Mouse (Mus musculus) heart, adult 18-20 months (tissue): ENCODE results near the gene Suz12. TPM values are rescaled to one million over a fixed set of nuclear protein-coding genes. Genes with fewer than 3 reads are reported as not detected.
A peak's percentile ranks its signal among the peaks of the same experiment; 100 is the strongest.
"Not testable (repeated sequence)": the region's sequence is repeated elsewhere in the genome, so short reads cannot be mapped to it uniquely, and the experiment has no call there.

Experiments
- DNase-seq, 2 experiments: peaks; one replicate each; pipeline ENCODE4 v3.0.0; 2021 to 2022; ENCODE audit warnings: mixed read lengths in 1 of 2
- total RNA-seq, 2 experiments: library from RNA; stranded (reverse); gene quantifications; 2 replicates each; pipeline ENCODE4 v1.2.3; 2021

Suz12 gene
- total RNA-seq, 2 experiments from 2014 or later = 28.2 to 28.8 TPM

DNA sequence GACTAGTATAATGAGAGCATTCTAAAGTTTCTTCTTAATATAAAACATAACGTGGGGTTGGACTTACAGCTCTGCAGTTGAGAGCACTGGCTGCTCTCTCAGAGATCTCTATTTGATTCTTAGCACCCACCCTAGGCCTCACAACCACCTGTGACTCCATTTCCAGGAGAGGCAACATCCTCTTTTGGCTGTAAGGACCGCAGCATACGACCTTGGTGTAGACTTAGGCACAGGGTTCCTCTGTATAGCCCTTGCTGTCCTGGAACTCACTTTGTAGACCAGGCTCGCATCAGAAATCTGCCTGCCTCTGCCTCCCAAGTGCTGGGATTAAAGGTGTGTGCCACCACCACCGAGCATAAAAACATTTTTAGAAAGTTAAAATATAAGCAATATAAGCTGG is 1.3 kb upstream of the Suz12 start:
- DNase-seq = no peak

DNA sequence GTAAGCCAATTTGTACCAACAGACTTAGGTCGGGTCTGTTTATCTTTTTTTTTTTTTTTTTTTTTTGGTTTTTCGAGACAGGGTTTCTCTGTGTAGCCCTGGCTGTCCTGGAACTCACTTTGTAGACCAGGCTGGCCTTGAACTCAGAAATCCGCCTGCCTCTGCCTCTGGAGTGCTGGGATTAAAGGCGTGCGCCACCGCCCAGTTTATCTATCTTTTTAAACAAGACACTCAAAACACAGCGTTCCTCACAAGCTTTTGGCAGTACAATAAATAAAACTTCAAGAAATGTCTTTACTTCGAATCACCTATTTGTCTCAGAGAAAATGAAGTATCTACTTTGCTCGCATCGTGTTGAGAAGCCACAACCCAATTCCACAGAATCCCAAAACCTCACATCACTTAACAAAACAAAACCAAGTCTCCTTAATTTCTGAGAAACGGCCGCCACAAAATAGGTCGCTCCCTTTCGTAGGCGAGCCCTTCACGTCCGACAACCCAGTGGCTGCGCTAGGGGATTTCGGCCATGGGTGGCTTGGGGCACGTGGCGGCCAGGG is 793 bp upstream of the Suz12 start:
- no peak for DNase-seq

DNA sequence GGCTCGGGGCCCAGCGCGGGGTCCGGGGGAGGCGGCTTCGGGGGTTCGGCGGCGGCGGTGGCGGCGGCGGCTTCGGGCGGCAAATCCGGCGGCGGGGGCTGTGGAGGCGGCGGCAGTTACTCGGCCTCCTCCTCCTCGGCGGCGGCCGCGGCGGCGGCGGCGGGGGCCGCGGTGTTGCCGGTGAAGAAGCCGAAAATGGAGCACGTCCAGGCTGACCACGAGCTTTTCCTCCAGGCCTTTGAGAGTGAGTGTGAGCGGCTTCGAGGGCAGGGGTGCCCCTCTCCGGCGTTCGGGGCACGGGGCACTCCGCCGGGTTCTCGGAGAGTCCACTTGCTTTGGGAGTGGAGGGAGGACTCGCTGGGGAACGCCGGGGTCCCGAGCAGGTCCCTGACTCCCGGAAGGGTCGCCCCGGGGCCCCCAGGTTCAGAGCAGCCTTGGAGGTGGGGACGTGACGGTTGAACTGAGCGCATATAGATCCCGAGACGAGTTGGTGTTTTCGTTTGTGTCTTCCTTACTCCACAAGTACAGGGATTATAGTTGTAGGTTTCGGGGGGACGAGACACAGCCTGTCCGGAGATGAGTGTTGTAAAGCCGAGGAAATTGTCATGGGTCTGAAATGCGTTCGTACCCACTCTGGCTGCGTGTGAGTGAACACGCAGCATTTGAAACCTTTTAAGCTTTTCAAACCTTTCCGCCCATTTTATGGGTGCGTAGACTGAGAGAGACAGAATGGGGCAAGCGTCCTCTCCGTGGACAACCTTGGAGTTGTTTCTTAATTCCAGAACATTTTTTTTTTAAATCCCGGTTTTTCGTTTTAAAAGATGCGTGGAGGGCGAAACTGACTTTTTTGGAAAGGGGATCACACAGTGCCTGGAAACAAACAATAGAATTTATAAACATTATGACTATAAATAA is 707 bp downstream of the Suz12 start:
- peak in 1 of 2 experiments; percentile 65 for DNase-seq

DNA sequence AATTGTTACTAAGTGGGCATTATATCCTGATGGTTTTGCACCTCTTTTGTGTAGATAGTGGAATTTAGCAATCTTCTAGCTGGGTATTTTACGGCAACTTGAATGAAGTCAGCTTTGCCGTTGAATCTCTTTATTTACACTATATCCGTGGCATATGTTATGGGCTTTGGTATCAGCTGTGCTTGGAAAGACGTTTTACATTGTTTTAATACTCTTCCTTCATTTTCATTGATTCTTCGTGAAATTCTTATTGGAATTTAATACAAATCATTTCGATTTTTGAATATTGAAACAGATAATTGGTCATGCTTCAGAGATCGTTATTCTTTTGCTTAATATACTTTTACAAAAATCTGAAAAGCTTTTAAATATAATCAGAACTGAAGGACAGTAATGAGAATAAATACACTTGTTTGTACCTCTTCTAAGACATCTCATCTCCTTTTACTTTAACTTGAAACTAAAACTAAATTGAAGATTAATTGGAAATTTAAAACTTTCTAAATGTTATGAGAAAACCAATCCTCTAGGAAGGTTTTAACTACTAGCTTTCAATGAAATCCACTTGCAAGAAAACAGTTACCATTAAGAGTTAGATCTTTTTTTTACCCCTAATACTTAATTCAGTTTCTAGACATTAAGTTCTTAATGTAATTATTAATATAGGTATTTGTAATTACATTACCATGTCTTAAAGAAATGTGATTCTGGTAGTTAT is 1.5 kb downstream of the Suz12 start:
- DNase-seq = no peak

- DNase-seq = not testable (repeated sequence)
Measured at GRCm38 (mm10) chr11:80016533-80016932, 23.6 kb downstream of the Suz12 start.

GRCm38 (mm10) chr11:80019792-80020191 is 26.9 kb downstream of the Suz12 start:
- DNase-seq = no peak

DNA sequence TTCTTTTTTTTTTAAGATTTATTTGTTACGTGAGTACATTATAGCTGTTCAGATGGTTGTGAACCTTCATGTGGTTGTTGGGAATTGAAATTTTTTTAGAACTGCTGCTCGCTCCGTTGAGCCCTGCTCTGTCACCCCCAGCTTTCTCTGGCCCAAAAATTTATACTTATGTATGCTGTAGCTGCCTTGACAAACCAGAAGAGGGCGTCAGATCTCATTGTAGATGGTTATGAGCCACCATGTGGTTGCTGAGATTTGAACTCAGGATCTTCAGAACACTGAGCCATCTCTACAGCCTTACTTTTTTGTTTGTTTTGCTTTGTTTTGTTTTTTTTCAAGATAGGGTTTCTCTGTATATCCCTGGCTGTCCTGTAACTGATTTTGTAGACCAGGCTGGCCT is 28.4 kb downstream of the Suz12 start:
- no peak for DNase-seq

- DNase-seq = no peak
Measured at GRCm38 (mm10) chr11:80037495-80037894, 44.6 kb downstream of the Suz12 start.

GRCm38 (mm10) chr11:80042615-80043418 is 49.9 kb downstream of the Suz12 start:
- DNase-seq = peak; percentile 42 to 68

- no peak for DNase-seq
Measured at GRCm38 (mm10) chr11:80043419-80043817, 50.5 kb downstream of the Suz12 start.

DNA sequence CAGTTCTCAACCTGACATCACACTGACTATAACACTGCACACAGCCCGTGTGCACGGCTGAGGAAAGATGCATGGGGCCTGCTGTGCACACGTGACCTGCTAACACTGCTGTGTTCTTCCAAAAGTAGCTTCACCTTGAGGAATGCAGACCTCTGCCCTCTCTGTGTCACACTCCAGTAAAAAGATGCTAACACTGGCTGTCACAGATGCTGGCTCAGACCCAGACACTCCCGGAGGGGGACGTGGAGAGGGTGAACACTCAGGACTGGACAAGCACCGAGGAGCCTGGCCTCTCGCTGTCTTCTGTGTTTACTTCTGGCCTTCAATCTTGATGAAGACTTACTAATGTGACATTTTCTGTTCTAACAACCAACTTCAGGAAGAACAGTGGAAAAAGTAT is 54.0 kb downstream of the Suz12 start:
- no peak for DNase-seq

DNA sequence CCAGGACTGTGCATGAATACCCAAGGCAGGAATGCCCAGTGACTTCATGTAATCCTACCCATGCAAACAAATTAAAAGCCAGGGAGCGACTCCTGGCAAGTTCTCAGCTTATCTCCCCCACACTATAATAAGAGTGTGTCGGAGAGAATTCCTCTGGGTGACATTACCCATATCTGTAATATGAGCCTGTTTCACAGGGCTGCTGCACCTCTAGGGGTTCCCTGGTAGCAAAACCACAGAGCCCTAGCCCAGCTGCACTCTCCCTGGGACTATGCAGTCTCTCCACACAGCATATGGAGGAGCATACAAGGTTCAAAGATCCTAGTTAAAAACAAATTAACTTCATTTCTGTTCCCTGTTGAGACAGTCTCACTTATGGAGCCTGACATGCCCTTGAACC is 57.2 kb downstream of the Suz12 start:
- DNase-seq = peak; percentile 17 to 46

DNA sequence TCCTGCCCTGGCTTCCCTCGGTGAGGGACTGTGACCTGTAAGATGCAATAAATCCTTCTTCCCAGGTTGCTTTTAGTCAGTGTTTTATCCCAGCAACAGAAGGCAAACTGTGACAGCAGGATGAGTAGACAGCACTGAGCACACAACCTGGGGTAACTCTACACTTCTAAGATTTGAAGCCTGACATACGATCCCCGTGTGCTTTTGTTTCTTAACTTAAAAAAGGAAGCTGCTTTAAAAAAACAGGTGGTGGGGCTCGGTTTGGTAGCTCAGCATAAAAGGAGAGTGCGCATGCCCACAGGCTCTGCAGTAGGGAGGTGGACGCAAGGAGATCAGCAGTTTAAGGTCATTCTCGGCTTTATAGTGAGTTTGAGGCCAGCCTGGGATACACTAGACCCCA is 59.5 kb downstream of the Suz12 start:
- no peak for DNase-seq

DNA sequence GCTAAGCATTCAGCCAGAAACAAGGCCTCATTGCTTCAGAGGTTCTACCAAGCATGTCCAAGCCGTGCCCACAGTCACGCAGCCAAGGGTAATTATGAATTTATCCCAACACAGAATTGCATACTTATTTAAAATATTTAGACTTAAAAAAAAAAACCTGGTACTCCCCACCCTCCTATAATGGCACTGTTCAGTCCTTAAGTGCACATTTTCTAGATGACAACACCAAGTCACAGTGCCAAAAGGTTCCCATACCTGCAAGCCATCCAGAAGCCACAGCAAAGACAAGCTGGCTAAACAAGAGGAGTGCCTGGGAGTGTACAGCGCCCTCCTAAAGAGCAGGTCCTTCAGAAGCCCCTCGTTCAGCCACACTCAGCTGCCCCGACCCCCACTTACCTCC is 60.3 kb downstream of the Suz12 start:
- DNase-seq = no peak

DNA sequence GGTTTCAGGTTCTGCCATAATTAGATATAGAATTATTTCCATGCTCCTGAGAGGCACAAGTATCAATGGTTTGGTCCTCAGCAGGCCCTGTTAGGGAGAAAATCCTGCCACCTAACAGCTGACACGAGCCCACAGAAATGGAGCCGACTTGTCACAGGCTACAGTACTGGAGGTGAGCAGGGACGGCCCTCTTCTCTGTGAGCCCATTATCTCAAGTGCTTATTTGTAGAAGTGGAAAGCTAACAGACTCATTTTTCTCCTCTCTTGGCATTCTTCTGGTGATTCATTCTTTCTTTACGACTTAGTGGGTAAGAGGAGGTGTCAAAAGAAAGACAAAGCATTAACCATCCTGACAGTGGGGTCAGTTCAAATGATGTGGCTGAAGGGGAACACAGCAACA is 61.8 kb downstream of the Suz12 start:
- no peak for DNase-seq

DNA sequence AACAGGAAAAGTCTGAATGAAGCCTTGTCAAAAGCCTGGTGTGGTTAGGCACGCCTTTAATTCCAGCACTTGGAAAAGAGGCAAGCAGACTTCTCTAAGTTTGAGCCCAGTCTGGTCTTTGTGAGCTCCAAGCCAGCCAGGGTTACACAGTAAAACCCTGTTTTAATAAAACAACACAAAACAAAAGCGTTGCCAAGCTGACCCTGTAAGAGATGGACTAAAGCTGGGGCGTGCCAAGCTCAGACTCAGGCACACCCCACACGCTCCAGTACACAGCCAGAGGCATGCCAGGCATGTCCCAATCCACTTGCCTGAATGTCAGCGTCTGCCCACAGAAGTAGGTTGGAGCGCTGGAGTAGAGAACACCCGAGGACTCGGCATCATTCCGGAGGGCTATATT is 63.2 kb downstream of the Suz12 start:
- peak in 1 of 2 experiments; percentile 25 for DNase-seq

GRCm38 (mm10) chr11:80062159-80062558 is 69.3 kb downstream of the Suz12 start:
- DNase-seq = peak; percentile 28 to 44

DNA sequence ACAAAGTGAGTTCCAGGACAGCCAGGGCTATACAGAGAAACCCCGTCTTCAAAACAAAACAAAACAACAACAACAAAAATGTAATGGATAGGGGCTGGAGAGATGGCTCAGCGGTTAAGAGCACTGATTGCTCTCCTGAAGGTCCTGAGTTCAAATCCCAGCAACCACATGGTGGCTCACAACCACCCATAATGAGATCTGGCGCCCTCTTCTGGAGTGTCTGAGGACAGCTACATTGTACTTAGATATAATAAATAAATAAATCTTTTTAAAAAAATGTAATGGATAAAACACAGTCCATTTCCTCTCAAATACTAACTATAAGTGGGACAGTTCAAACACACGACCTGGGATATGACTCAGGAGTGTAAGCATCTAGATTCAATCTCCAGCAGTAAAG is 73.5 kb downstream of the Suz12 start:
- not testable (repeated sequence) for DNase-seq

- DNase-seq = no peak
Measured at GRCm38 (mm10) chr11:80067558-80067957, 74.7 kb downstream of the Suz12 start.

DNA sequence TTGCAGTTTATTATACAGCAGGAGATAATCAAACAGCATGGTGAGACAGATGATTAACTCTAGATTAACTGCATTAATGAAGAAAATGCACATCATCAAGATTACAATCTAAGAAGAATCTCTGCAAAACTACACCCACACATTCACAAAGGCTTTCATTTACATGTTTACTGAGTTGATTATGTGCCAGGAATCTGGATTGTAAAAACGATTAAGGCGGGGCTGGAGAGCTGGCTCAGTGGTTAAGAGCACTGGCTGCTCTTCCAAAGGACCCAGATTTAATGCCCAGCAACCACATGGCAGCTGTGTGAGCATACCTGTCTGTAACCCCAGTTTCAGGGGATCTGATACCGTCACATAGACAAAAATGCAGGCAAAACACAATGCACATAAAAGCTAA is 76.9 kb downstream of the Suz12 start:
- no peak for DNase-seq

- no peak for DNase-seq
Measured at GRCm38 (mm10) chr11:80071039-80071438, 78.1 kb downstream of the Suz12 start.

- no peak for DNase-seq
Measured at GRCm38 (mm10) chr11:80072365-80072764, 79.5 kb downstream of the Suz12 start.
